In the genomic region with DNA sequence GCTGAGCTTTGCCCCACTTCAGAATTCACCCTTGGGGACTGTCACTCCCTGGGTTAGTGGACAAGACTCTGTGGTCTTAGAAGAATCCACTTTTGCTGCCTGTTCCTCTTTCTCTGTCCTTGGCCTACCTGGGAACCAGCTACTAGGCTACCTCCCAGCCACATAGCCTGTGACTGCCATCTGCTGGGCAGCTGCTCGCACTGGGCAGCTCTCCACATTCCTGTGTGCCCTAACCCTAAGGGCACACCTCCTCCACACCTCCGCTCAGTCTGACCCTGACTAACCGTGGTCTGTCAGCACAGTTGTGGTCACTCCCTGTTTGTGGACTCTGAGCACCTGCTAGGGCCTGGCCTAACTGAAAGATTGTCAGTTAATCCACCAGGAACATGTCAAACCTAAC, we compare ENCODE assay signal across 8 mouse cellular contexts. TPM values are rescaled to one million over a fixed set of nuclear protein-coding genes. Genes with fewer than 3 reads are reported as not detected.
DNase-seq lines count a peak whose midpoint lies in the region; ATAC-seq and TF ChIP-seq lines count a peak whose summit lies in the region.

No protein-coding gene starts in this region.

- H3K27me3 ChIP-seq in midbrain, postnatal 0 days (ENCODE audit: insufficient read depth, low read length), result no peaks in the 10 kb centered on the region
- H3K27me3 ChIP-seq in midbrain, embryonic 10.5 days (ENCODE audit: low read depth, poor library complexity, severe bottlenecking), result no peaks in the 10 kb centered on the region
- H3K27me3 ChIP-seq in lung, embryonic 14.5 days (ENCODE audit: insufficient read depth, low read length), result no peaks in the 10 kb centered on the region
- H3K27me3 ChIP-seq in neural tube, embryonic 15.5 days (replicated peaks), result no peaks in the 10 kb centered on the region
- H3K27me3 ChIP-seq in limb, embryonic 10.5 days (ENCODE audit: low read depth, poor library complexity, severe bottlenecking), result no peaks in the 10 kb centered on the region

- no peak for DNase-seq in midbrain, postnatal 0 days (ENCODE audit: low spot score)
- DNase-seq in midbrain, embryonic 10.5 days (ENCODE audit: low spot score), result no peak
- peak; percentile 82 for DNase-seq in adrenal gland, postnatal 14 days
- DNase-seq in gastrocnemius, postnatal 25 days, result peak; percentile 57
- peak; percentile 43 for DNase-seq in lung, embryonic 14.5 days
- peak; percentile 39 for DNase-seq in thymus, postnatal 0 days (ENCODE audit: low spot score)
- no peak for DNase-seq in limb, embryonic 10.5 days (ENCODE audit: low spot score)

- no peaks in the 10 kb centered on the region for H3K4me1 ChIP-seq in midbrain, postnatal 0 days (ENCODE audit: insufficient read depth, low read length)
- no peaks in the 10 kb centered on the region for H3K4me1 ChIP-seq in midbrain, embryonic 10.5 days
- no peaks in the 10 kb centered on the region for H3K4me1 ChIP-seq in lung, embryonic 14.5 days (ENCODE audit: insufficient read depth)
- H3K4me1 ChIP-seq in neural tube, embryonic 15.5 days, result no peaks in the 10 kb centered on the region
- H3K4me1 ChIP-seq in limb, embryonic 10.5 days, result no peaks in the 10 kb centered on the region

- H3K4me3 ChIP-seq in midbrain, postnatal 0 days (ENCODE audit: low read depth, low read length), result no peak overlapping the region
- H3K4me3 ChIP-seq in midbrain, embryonic 10.5 days, result no peak overlapping the region
- H3K4me3 ChIP-seq in lung, embryonic 14.5 days (ENCODE audit: low read depth, low read length), result no peak overlapping the region
- H3K4me3 ChIP-seq in neural tube, embryonic 15.5 days (replicated peaks), result no peak overlapping the region
- H3K4me3 ChIP-seq in limb, embryonic 10.5 days, result no peak overlapping the region

- no peaks in the 10 kb centered on the region for H3K9me3 ChIP-seq in midbrain, postnatal 0 days (ENCODE audit: low read length)
- H3K9me3 ChIP-seq in midbrain, embryonic 10.5 days (replicated peaks), result no peaks in the 10 kb centered on the region
- no peaks in the 10 kb centered on the region for H3K9me3 ChIP-seq in lung, embryonic 14.5 days (ENCODE audit: low read depth, low read length)
- no peaks in the 10 kb centered on the region for H3K9me3 ChIP-seq in neural tube, embryonic 15.5 days (replicated peaks)
- no peaks in the 10 kb centered on the region for H3K9me3 ChIP-seq in limb, embryonic 10.5 days (replicated peaks)

- no peak for ATAC-seq in midbrain, postnatal 0 days (ENCODE audit: low FRiP score)
- no peak for ATAC-seq in lung, embryonic 14.5 days (ENCODE audit: insufficient read depth)
- ATAC-seq in neural tube, embryonic 15.5 days (ENCODE audit: low FRiP score), result no peak

- H3K27ac ChIP-seq in midbrain, postnatal 0 days (ENCODE audit: low read depth, low read length), result no peak overlapping the region
- H3K27ac ChIP-seq in midbrain, embryonic 10.5 days (replicated peaks), result no peak overlapping the region
- no peak overlapping the region for H3K27ac ChIP-seq in lung, embryonic 14.5 days (ENCODE audit: low read depth)
- H3K27ac ChIP-seq in neural tube, embryonic 15.5 days (replicated peaks), result no peak overlapping the region
- H3K27ac ChIP-seq in limb, embryonic 10.5 days, result no peak overlapping the region

- H3K4me2 ChIP-seq in midbrain, postnatal 0 days (ENCODE audit: low read depth, low read length, poor library complexity, severe bottlenecking), result no peak overlapping the region
- H3K4me2 ChIP-seq in lung, embryonic 14.5 days, result no peak overlapping the region
- no peak overlapping the region for H3K4me2 ChIP-seq in neural tube, embryonic 15.5 days

- peaks cover 83% of the 10 kb centered on the region for H3K36me3 ChIP-seq in midbrain, postnatal 0 days (ENCODE audit: insufficient read depth, low read length)
- peaks cover 100% of the 10 kb centered on the region for H3K36me3 ChIP-seq in midbrain, embryonic 10.5 days
- peaks cover 88% of the 10 kb centered on the region for H3K36me3 ChIP-seq in lung, embryonic 14.5 days (ENCODE audit: insufficient read depth)
- H3K36me3 ChIP-seq in neural tube, embryonic 15.5 days, result peaks cover 86% of the 10 kb centered on the region
- peaks cover 97% of the 10 kb centered on the region for H3K36me3 ChIP-seq in limb, embryonic 10.5 days

- TF ChIP-seq CTCF in midbrain, postnatal 0 days (IDR thresholded peaks at IDR 0.05), result peak; percentile 58
- TF ChIP-seq CTCF in lung, embryonic 14.5 days (IDR thresholded peaks at IDR 0.05; ENCODE audit: low read depth), result peak; percentile 66

- H3K9ac ChIP-seq in midbrain, postnatal 0 days (replicated peaks; ENCODE audit: low read length, poor library complexity, severe bottlenecking), result no peak overlapping the region
- no peak overlapping the region for H3K9ac ChIP-seq in lung, embryonic 14.5 days
- no peak overlapping the region for H3K9ac ChIP-seq in neural tube, embryonic 15.5 days (replicated peaks)

- WGBS in midbrain, postnatal 0 days, result 81% methylated on average over 3 of the region's 3 CpGs
- WGBS in midbrain, embryonic 10.5 days, result 82% methylated on average over 3 of the region's 3 CpGs
- WGBS in lung, embryonic 14.5 days, result 62% methylated on average over 3 of the region's 3 CpGs
- WGBS in neural tube, embryonic 15.5 days, result 77% methylated on average over 3 of the region's 3 CpGs
- 71% methylated on average over 3 of the region's 3 CpGs for WGBS in limb, embryonic 10.5 days

RNA-seq across cellular contexts. Expression of a gene that starts 19.9 kb away (rescaled TPM):
- 0.60 and 1.7 TPM in 2 replicates for total RNA-seq in midbrain, postnatal 0 days (2014; rRNA removed)
- polyA plus RNA-seq in midbrain, postnatal 0 days (2015; fragmentation: Nextera tagmentation; extraction: Ambion mirVana), result 0.21 and 0.65 TPM in 2 replicates
- not detected in 2 replicates for polyA plus RNA-seq in midbrain, embryonic 10.5 days (2016; fragmentation: Nextera tagmentation; extraction: Ambion mirVana)
- not detected in 2 replicates for total RNA-seq in adrenal gland, postnatal 14 days (2021)
- not detected for total RNA-seq in gastrocnemius, postnatal 25 days (2021)
- polyA plus RNA-seq in lung, embryonic 14.5 days (2014; fragmentation: Nextera tagmentation; extraction: Ambion mirVana), result 1.6 and 2.1 TPM in 2 replicates
- 0.19 TPM in 1 of 2 replicates, not detected in the other for polyA plus RNA-seq in thymus, postnatal 0 days (2015; fragmentation: Nextera tagmentation; extraction: Ambion mirVana)
- polyA plus RNA-seq in neural tube, embryonic 15.5 days (2015; fragmentation: Nextera tagmentation; extraction: Ambion mirVana), result 0.19 and 0.33 TPM in 2 replicates
- 0.26 TPM in 1 of 2 replicates, not detected in the other for polyA plus RNA-seq in limb, embryonic 10.5 days (2016; fragmentation: Nextera tagmentation; extraction: Ambion mirVana)

RNA-seq across cellular contexts. Expression of a gene that starts 27.6 kb away (rescaled TPM):
- not detected in 2 replicates for total RNA-seq in midbrain, postnatal 0 days (2014; rRNA removed)
- polyA plus RNA-seq in midbrain, postnatal 0 days (2015; fragmentation: Nextera tagmentation; extraction: Ambion mirVana), result not detected in 2 replicates
- 0.56 TPM in 1 of 2 replicates, not detected in the other for polyA plus RNA-seq in midbrain, embryonic 10.5 days (2016; fragmentation: Nextera tagmentation; extraction: Ambion mirVana)
- not detected in 2 replicates for total RNA-seq in adrenal gland, postnatal 14 days (2021)
- total RNA-seq in gastrocnemius, postnatal 25 days (2021), result not detected
- not detected in 2 replicates for polyA plus RNA-seq in lung, embryonic 14.5 days (2014; fragmentation: Nextera tagmentation; extraction: Ambion mirVana)
- not detected in 2 replicates for polyA plus RNA-seq in thymus, postnatal 0 days (2015; fragmentation: Nextera tagmentation; extraction: Ambion mirVana)
- polyA plus RNA-seq in neural tube, embryonic 15.5 days (2015; fragmentation: Nextera tagmentation; extraction: Ambion mirVana), result not detected in 2 replicates
- 0.68 TPM in 1 of 2 replicates, not detected in the other for polyA plus RNA-seq in limb, embryonic 10.5 days (2016; fragmentation: Nextera tagmentation; extraction: Ambion mirVana)

RNA-seq across cellular contexts. Expression of a gene that starts 55.7 kb away (rescaled TPM):
- total RNA-seq in midbrain, postnatal 0 days (2014; rRNA removed), result 37.4 and 44.8 TPM in 2 replicates
- polyA plus RNA-seq in midbrain, postnatal 0 days (2015; fragmentation: Nextera tagmentation; extraction: Ambion mirVana), result 32.1 and 37.5 TPM in 2 replicates
- polyA plus RNA-seq in midbrain, embryonic 10.5 days (2016; fragmentation: Nextera tagmentation; extraction: Ambion mirVana), result 48.1 and 48.6 TPM in 2 replicates
- 19.0 and 23.2 TPM in 2 replicates for total RNA-seq in adrenal gland, postnatal 14 days (2021)
- total RNA-seq in gastrocnemius, postnatal 25 days (2021), result 1 to 10 TPM; 7.4 to 8.3 TPM
- 34.1 and 37.5 TPM in 2 replicates for polyA plus RNA-seq in lung, embryonic 14.5 days (2014; fragmentation: Nextera tagmentation; extraction: Ambion mirVana)
- 13.9 and 14.9 TPM in 2 replicates for polyA plus RNA-seq in thymus, postnatal 0 days (2015; fragmentation: Nextera tagmentation; extraction: Ambion mirVana)
- 41.2 and 44.7 TPM in 2 replicates for polyA plus RNA-seq in neural tube, embryonic 15.5 days (2015; fragmentation: Nextera tagmentation; extraction: Ambion mirVana)
- 45.5 and 52.8 TPM in 2 replicates for polyA plus RNA-seq in limb, embryonic 10.5 days (2016; fragmentation: Nextera tagmentation; extraction: Ambion mirVana)

RNA-seq across cellular contexts. Expression of a gene that starts 56.8 kb away (rescaled TPM):
- 36.7 and 50.7 TPM in 2 replicates for total RNA-seq in midbrain, postnatal 0 days (2014; rRNA removed)
- polyA plus RNA-seq in midbrain, postnatal 0 days (2015; fragmentation: Nextera tagmentation; extraction: Ambion mirVana), result 25.7 and 32.0 TPM in 2 replicates
- 54.2 and 62.4 TPM in 2 replicates for polyA plus RNA-seq in midbrain, embryonic 10.5 days (2016; fragmentation: Nextera tagmentation; extraction: Ambion mirVana)
- total RNA-seq in adrenal gland, postnatal 14 days (2021), result 33.6 and 39.4 TPM in 2 replicates
- 10 to 100 TPM; 24.8 to 24.9 TPM for total RNA-seq in gastrocnemius, postnatal 25 days (2021)
- 30.9 and 32.6 TPM in 2 replicates for polyA plus RNA-seq in lung, embryonic 14.5 days (2014; fragmentation: Nextera tagmentation; extraction: Ambion mirVana)
- polyA plus RNA-seq in thymus, postnatal 0 days (2015; fragmentation: Nextera tagmentation; extraction: Ambion mirVana), result 21.3 and 27.7 TPM in 2 replicates
- 33.2 and 35.5 TPM in 2 replicates for polyA plus RNA-seq in neural tube, embryonic 15.5 days (2015; fragmentation: Nextera tagmentation; extraction: Ambion mirVana)
- 65.7 and 73.8 TPM in 2 replicates for polyA plus RNA-seq in limb, embryonic 10.5 days (2016; fragmentation: Nextera tagmentation; extraction: Ambion mirVana)

Comparison
In these comparisons a context has a peak if more than half of its experiments do, and no peak if none do; other contexts are left out.
1. DNase-seq: peak in adrenal gland, postnatal 14 days (single experiment), gastrocnemius, postnatal 25 days (single experiment), lung, embryonic 14.5 days (single experiment) and thymus, postnatal 0 days (single experiment); none in midbrain, postnatal 0 days (single experiment), midbrain, embryonic 10.5 days (single experiment) and limb, embryonic 10.5 days (single experiment).